Comparison of ENCODE assay signal across 8 mouse cellular contexts in the genomic region with DNA sequence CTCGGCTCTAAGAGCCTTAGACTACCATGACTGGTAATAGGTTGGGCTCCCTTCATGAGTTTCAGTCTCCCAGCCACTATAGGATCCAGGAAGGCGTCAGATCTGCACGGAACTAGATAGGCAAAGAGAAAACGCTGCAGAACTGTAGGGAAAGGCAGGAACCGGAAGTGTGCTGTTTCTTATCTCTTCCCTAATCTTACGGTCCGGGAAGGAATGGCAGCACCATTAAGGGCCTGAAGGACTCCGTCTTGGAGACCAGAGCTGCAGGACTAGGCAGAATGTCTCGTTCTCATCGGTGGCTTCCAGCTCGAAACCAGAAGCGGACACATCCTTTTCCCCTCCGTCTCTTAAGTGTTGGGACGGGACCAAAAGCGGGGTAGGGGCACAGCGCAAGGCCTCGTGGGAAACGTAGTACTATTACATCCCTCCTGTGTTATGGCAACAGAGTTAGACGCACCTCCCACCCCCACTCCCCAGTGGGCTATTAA. TPM values are rescaled to one million over a fixed set of nuclear protein-coding genes. Genes with fewer than 3 reads are reported as not detected.
DNase-seq lines count a peak whose midpoint lies in the region; ATAC-seq lines count a peak whose summit lies in the region.

No protein-coding gene starts in this region.

- H3K27ac ChIP-seq in intestine, embryonic 15.5 days, result peak overlapping the region; percentile 86

- peak overlapping the region; percentile 52 for H3K4me3 ChIP-seq in intestine, embryonic 15.5 days (replicated peaks)

- DNase-seq in adrenal gland, postnatal 14 days, result peak; percentile 70
- peak; percentile 76 for DNase-seq in embryo, embryonic 11 days
- peak; percentile 20 to 63 for DNase-seq in gastrocnemius, postnatal 36 days
- DNase-seq in left cerebral cortex, postnatal 36 days (ENCODE audit: low spot score in 2 of 2), result peak; percentile 62 to 65
- peak; percentile 56 for DNase-seq in right cerebral cortex, postnatal 14 days
- peak; percentile 49 for DNase-seq in urinary bladder, postnatal 25 days (ENCODE audit: low spot score)

- no peaks in the 10 kb centered on the region for H3K9me3 ChIP-seq in intestine, embryonic 15.5 days

- intact Hi-C loops in gastrocnemius, postnatal 36 days (cut with DNase I), result no loop called here
- intact Hi-C loops in left cerebral cortex, postnatal 36 days (cut with DNase I), result no loop called here

- H3K9ac ChIP-seq in intestine, embryonic 15.5 days, result peak overlapping the region; percentile 62

- H3K4me1 ChIP-seq in intestine, embryonic 15.5 days (replicated peaks), result peaks cover 4% of the 10 kb centered on the region; the same call in 1 of the 2 replicates

- 8% methylated on average over 19 of the region's 19 CpGs for WGBS in intestine, embryonic 15.5 days

- H3K4me2 ChIP-seq in intestine, embryonic 15.5 days (replicated peaks), result peak overlapping the region; percentile 68

- no peaks in the 10 kb centered on the region for H3K27me3 ChIP-seq in intestine, embryonic 15.5 days (replicated peaks)

- ATAC-seq in intestine, embryonic 15.5 days, result peak; percentile 89
- ATAC-seq in megakaryocyte-erythroid progenitor cell, adult 5-6 weeks (replicated peaks; ENCODE audit: low FRiP score, low TSS enrichment, poor library complexity, severe bottlenecking), result peak; percentile 69

- peaks cover 24% of the 10 kb centered on the region for H3K36me3 ChIP-seq in intestine, embryonic 15.5 days

RNA-seq across cellular contexts. Expression of gene Rps5, which starts 11.9 kb away (rescaled TPM):
- 842 and 996 TPM in 2 replicates for total RNA-seq in adrenal gland, postnatal 14 days (2021)
- total RNA-seq in gastrocnemius, postnatal 36 days (2021), result 100 to 1,000 TPM; 473 to 557 TPM
- 1,008 and 1,147 TPM in 2 replicates for polyA plus RNA-seq in intestine, embryonic 15.5 days (2015; fragmentation: Nextera tagmentation; extraction: Ambion mirVana)
- 100 to 1,000 TPM; 335 to 413 TPM for total RNA-seq in left cerebral cortex, postnatal 36 days (2021)
- 3,241 and 3,814 TPM in 2 replicates for total RNA-seq in megakaryocyte-erythroid progenitor cell, adult 5-6 weeks (2014; fragmentation: Nextera tagmentation)
- total RNA-seq in megakaryocyte-erythroid progenitor cell, adult 5-6 weeks (2017), result 1,950 and 2,335 TPM in 2 replicates

RNA-seq across cellular contexts. Expression of gene Zscan22, which starts 12.6 kb away (rescaled TPM):
- 11.0 and 12.5 TPM in 2 replicates for total RNA-seq in adrenal gland, postnatal 14 days (2021)
- total RNA-seq in gastrocnemius, postnatal 36 days (2021), result 1 to 10 TPM; 2.4 to 2.8 TPM
- 12.2 and 12.7 TPM in 2 replicates for polyA plus RNA-seq in intestine, embryonic 15.5 days (2015; fragmentation: Nextera tagmentation; extraction: Ambion mirVana)
- total RNA-seq in left cerebral cortex, postnatal 36 days (2021), result 10 to 100 TPM; 12.2 to 15.5 TPM
- 13.3 and 18.7 TPM in 2 replicates for total RNA-seq in megakaryocyte-erythroid progenitor cell, adult 5-6 weeks (2014; fragmentation: Nextera tagmentation)
- 5.7 and 7.1 TPM in 2 replicates for total RNA-seq in megakaryocyte-erythroid progenitor cell, adult 5-6 weeks (2017)

RNA-seq across cellular contexts. Expression of gene Rnf225, which starts 17.0 kb away (rescaled TPM):
- total RNA-seq in adrenal gland, postnatal 14 days (2021), result 0.41 and 0.52 TPM in 2 replicates
- total RNA-seq in gastrocnemius, postnatal 36 days (2021), result under 1 TPM; 0.22 to 0.51 TPM
- 0.33 and 0.47 TPM in 2 replicates for polyA plus RNA-seq in intestine, embryonic 15.5 days (2015; fragmentation: Nextera tagmentation; extraction: Ambion mirVana)
- under 1 TPM; 0.86 to 0.99 TPM for total RNA-seq in left cerebral cortex, postnatal 36 days (2021)
- total RNA-seq in megakaryocyte-erythroid progenitor cell, adult 5-6 weeks (2014; fragmentation: Nextera tagmentation), result 0.77 and 1.2 TPM in 2 replicates
- total RNA-seq in megakaryocyte-erythroid progenitor cell, adult 5-6 weeks (2017), result 1.6 TPM in 1 of 2 replicates, not detected in the other

RNA-seq across cellular contexts. Expression of gene Zfp128, which starts 29.2 kb away (rescaled TPM):
- total RNA-seq in adrenal gland, postnatal 14 days (2021), result 3.7 and 4.7 TPM in 2 replicates
- 1 to 10 TPM; 1.3 to 2.0 TPM for total RNA-seq in gastrocnemius, postnatal 36 days (2021)
- polyA plus RNA-seq in intestine, embryonic 15.5 days (2015; fragmentation: Nextera tagmentation; extraction: Ambion mirVana), result 3.1 and 3.3 TPM in 2 replicates
- 1 to 10 TPM; 7.0 to 7.6 TPM for total RNA-seq in left cerebral cortex, postnatal 36 days (2021)
- total RNA-seq in megakaryocyte-erythroid progenitor cell, adult 5-6 weeks (2014; fragmentation: Nextera tagmentation), result 3.2 and 6.2 TPM in 2 replicates
- 3.3 and 4.0 TPM in 2 replicates for total RNA-seq in megakaryocyte-erythroid progenitor cell, adult 5-6 weeks (2017)

RNA-seq across cellular contexts. Expression of gene Zfp324, which starts 55.4 kb away (rescaled TPM):
- total RNA-seq in adrenal gland, postnatal 14 days (2021), result 8.0 and 9.5 TPM in 2 replicates
- total RNA-seq in gastrocnemius, postnatal 36 days (2021), result 1 to 10 TPM; 1.7 to 2.2 TPM
- 8.3 and 8.6 TPM in 2 replicates for polyA plus RNA-seq in intestine, embryonic 15.5 days (2015; fragmentation: Nextera tagmentation; extraction: Ambion mirVana)
- total RNA-seq in left cerebral cortex, postnatal 36 days (2021), result 10 to 100 TPM in 1 of 2 experiments, 1 to 10 TPM in 1; 9.4 to 11.7 TPM
- 3.7 and 4.3 TPM in 2 replicates for total RNA-seq in megakaryocyte-erythroid progenitor cell, adult 5-6 weeks (2014; fragmentation: Nextera tagmentation)
- total RNA-seq in megakaryocyte-erythroid progenitor cell, adult 5-6 weeks (2017), result 3.1 and 7.7 TPM in 2 replicates

Comparison
In these comparisons a context has a peak if more than half of its experiments do, and no peak if none do; other contexts are left out.
1. Peak in every context shown above with its lines: DNase-seq, ATAC-seq, H3K4me3 ChIP-seq and H3K27ac ChIP-seq.